Mouse (Mus musculus) bone marrow macrophage, adult 2 months (primary cell): ENCODE measurements around the gene Stk39. TPM values are rescaled to one million over a fixed set of nuclear protein-coding genes. Genes with fewer than 3 reads are reported as not detected.
"Not testable (repeated sequence)": the region's sequence is repeated elsewhere in the genome, so short reads cannot be mapped to it uniquely, and the experiment has no call there.

Experiments
- H3K27ac ChIP-seq: 2 replicates; pipeline ENCODE4 v1.5.1; 2012; ENCODE audit warnings: low read depth, low read length; ENCODE audit not compliant: insufficient read depth
- H3K4me1 ChIP-seq: 2 replicates; pipeline ENCODE4 v1.6.1; 2012; ENCODE audit warnings: low read length; ENCODE audit not compliant: control insufficient read depth, insufficient read depth
- H3K4me3 ChIP-seq: 2 replicates; pipeline ENCODE4 v1.5.1; 2012; ENCODE audit warnings: mild to moderate bottlenecking, low read length, moderate library complexity; ENCODE audit not compliant: insufficient read depth
- CTCF ChIP-seq: IDR thresholded peaks from 2 replicates; pipeline ENCODE4 v1.5.1; 2012; ENCODE audit warnings: low read depth, mild to moderate bottlenecking, low read length, moderate library complexity
- POLR2A ChIP-seq: IDR thresholded peaks from 2 replicates; pipeline ENCODE4 v1.6.1; 2012; ENCODE audit warnings: mild to moderate bottlenecking, low read depth, low read length, borderline replicate concordance
- polyA plus RNA-seq: library from polyadenylated mRNA; stranded (reverse); fragments of >200 nt; gene quantifications from 2 replicates; pipeline ENCODE4 v1.2.4, GENCODE M21; 2012; ENCODE audit not compliant: missing spikeins, insufficient read depth, insufficient read length

The Stk39 gene
- polyA plus RNA-seq, 1 experiment, result 0.46 TPM

DNA sequence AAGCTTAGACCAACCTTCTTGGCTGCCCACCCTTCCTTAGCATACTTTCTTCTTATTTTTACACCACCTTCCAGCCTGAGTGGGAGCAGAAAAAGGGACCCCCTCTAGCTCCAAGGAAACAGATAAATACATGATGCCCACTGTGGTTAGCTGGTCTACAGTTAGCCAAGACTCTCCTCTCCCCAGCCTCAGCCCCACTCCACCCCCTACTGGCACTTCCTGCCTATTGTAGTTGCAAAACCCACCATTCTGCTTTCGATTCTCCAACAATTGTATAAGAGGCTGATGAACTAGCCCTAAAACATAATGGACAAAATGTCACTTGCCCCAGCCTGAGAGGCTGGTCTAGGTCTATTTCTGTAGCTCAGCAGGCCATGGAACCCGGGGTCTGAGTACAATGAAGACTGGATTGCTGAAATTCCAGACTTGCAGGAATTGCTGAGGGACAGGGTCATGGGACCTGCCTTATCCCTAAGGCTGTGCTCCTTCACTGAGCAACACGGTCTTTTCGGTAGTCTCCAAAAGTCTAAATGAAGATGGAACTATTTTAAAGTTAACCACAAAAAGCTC, 222.1 kb downstream of the Stk39 start:
- no peak overlapping the region for H3K4me3 ChIP-seq
- no peaks in the 10 kb centered on the region for H3K4me1 ChIP-seq
- TF ChIP-seq POLR2A, result no peak
- TF ChIP-seq CTCF, result no peak
- H3K27ac ChIP-seq, result no peak overlapping the region

DNA sequence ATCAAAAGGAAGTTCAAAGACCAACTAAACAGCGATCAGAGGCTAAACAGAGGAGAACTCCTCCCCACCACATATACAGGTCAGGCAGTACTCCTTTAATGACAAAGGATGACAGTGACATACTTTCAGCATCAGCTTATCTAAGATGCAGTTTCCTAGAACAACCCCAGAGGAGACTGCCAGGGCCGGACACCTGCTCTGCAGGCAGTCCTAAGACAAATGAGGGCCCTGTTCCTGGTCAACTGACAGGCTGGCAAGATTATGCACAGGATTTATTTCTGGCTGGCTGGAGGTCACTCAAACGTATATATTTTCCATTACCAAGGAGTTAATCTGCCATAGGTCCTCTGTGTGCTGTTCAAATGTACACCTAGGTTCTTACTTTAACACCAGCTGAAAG, 225.8 kb downstream of the Stk39 start:
- H3K4me1 ChIP-seq, result no peaks in the 10 kb centered on the region
- no peak overlapping the region for H3K4me3 ChIP-seq
- H3K27ac ChIP-seq, result no peak overlapping the region
- TF ChIP-seq CTCF (no peak), POLR2A (no peak)

GRCm38 (mm10) chr2:68244556-68244955, 227.5 kb downstream of the Stk39 start:
- TF ChIP-seq POLR2A, result no peak
- no peak for TF ChIP-seq CTCF
- Histone ChIP-seq H3K27ac (no peak overlapping the region), H3K4me3 (no peak overlapping the region), H3K4me1 (no peaks in the 10 kb centered on the region)

DNA sequence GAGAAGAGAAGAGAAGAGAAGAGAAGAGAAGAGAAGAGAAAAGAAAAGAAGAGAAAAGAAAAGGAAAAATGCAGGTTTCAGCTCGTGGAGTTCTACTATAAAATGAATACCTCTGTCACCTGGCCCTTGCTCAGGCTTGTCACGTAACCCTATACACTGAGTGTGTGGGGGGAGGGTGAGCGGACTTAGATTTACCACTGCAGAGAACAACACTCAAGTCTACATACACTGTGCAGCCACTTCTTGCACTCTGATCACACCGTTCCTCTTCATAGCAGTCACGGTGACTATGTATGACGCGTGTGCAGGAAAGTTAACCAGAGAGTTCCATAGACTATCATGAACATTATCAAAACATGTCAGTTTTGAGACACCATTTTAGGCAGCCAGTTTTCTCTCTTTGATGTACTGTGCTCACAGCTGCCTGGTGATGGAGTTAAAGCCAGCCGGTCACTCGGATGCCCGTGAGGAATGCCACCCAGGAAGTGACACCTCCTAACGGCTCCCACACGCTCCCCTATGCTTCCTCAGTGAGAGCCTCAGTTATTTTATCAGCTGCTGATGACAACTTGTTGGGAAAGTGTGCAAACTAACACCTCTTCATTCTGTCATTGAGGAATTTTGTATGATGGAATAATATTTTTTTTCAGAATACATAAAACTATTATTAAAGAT, 228.1 kb downstream of the Stk39 start:
- Histone ChIP-seq H3K4me3 (no peak overlapping the region), H3K27ac (no peak overlapping the region), H3K4me1 (no peaks in the 10 kb centered on the region)
- TF ChIP-seq CTCF (no peak), POLR2A (no peak)

- Histone ChIP-seq H3K4me3 (no peak overlapping the region), H3K4me1 (no peaks in the 10 kb centered on the region), H3K27ac (no peak overlapping the region)
- TF ChIP-seq CTCF (no peak), POLR2A (no peak)
These were observed 228.8 kb downstream of the Stk39 start for GRCm38 (mm10) chr2:68243273-68243672.

DNA sequence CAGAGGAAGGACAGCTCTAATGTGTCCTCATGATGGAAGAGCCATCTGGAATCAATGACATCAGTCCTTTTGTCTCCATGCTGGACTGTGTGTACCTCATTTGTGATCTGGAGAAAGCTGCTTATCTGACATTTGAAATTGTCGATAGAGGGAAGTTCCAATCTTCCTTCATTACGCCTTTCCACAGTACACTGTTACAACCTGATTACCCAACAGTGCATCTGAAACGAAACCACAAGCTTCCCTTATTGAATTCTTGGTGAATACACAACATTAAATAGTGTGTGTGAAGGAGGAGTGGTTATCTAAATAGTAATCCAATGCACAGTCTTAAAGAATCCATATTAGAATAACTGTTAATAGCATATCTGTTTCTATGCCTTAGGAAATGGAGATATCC, 230.0 kb downstream of the Stk39 start:
- no peak overlapping the region for H3K4me3 ChIP-seq
- H3K27ac ChIP-seq, result no peak overlapping the region
- no peak for TF ChIP-seq CTCF
- TF ChIP-seq POLR2A, result no peak
- no peaks in the 10 kb centered on the region for H3K4me1 ChIP-seq

- TF ChIP-seq POLR2A (no peak), CTCF (no peak)
- Histone ChIP-seq H3K4me3 (no peak overlapping the region), H3K27ac (no peak overlapping the region), H3K4me1 (no peaks in the 10 kb centered on the region)
These were observed 230.4 kb downstream of the Stk39 start for GRCm38 (mm10) chr2:68241640-68242039.

DNA sequence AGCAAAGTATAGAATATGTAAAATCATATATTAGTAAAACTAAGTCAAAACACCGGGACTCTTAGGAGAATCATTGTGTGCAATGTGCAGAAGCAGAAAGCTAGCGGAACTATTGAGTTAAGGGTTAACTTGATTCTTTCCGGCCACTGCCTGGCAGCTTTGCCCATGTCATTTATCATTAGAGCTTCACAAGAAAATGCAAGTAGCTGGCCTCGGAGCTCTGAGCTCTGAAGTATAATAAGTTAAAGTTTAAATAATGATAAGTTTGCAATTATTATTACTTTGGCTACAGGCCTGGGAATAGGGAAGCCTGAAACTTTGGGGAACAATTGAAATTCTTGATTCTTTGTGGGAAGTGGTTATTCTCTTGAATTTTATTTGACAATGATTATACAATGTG, 232.7 kb downstream of the Stk39 start:
- H3K27ac ChIP-seq, H3K4me3 ChIP-seq, H3K4me1 ChIP-seq: not testable (repeated sequence)

- no peaks in the 10 kb centered on the region for H3K4me1 ChIP-seq
These were observed 239.1 kb downstream of the Stk39 start for GRCm38 (mm10) chr2:68232929-68233328.

DNA sequence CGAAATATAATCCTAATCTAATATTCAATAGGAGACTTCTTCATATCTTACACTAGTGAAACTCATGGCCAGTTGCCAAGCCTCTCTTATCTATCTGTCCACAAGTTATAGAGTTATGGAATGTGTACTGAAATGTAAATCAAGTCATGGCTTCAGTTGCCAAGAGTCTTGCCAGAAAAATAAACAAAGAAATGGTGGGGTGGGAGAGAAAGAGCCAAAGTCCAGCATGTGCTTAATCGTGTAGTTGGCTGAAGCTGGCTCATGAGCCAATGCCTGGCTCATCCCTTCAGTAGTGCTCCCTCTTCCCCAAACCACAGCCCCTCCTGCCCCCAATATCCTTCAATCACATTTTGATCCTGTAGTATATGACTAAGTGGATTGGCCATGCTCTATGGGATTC, 242.2 kb downstream of the Stk39 start:
- Histone ChIP-seq H3K4me3 (no peak overlapping the region), H3K27ac (no peak overlapping the region), H3K4me1 (no peaks in the 10 kb centered on the region)
- TF ChIP-seq POLR2A, result no peak
- TF ChIP-seq CTCF, result no peak

More at GRCm38 (mm10) chr2:68232929-68233328, 239.1 kb downstream of the Stk39 start:
- Histone ChIP-seq H3K4me3 (no peak overlapping the region), H3K27ac (no peak overlapping the region)
- no peak for TF ChIP-seq CTCF
- no peak for TF ChIP-seq POLR2A
